Mouse (Mus musculus): Measurements from ENCODE around the gene Tra2a. TPM values are rescaled to one million over a fixed set of nuclear protein-coding genes. Genes with fewer than 3 reads are reported as not detected.

Tra2a gene
- polyA plus RNA-seq, 1 experiment from 2014 or later, result 55.5 TPM

GRCm38 (mm10) chr6:49233356-49233755, 30.5 kb downstream of the Tra2a start:
- no peaks in the 10 kb centered on the region for H3K27me3 ChIP-seq
- no peak overlapping the region for H3K4me3 ChIP-seq
- H3K9ac ChIP-seq, result no peak overlapping the region
- 52% methylated on average over 4 of the region's 4 CpGs for WGBS
- H3K4me2 ChIP-seq, result no peak overlapping the region
- no peaks in the 10 kb centered on the region for H3K9me3 ChIP-seq (replicated peaks)
- H3K27ac ChIP-seq, result no peak overlapping the region
- no peaks in the 10 kb centered on the region for H3K36me3 ChIP-seq
- no peaks in the 10 kb centered on the region for H3K4me1 ChIP-seq (replicated peaks)
- no peak for ATAC-seq (replicated peaks; ENCODE audit: insufficient number of reproducible peaks, insufficient read depth, low FRiP score, low read depth)

- no peak overlapping the region for H3K9ac ChIP-seq
- H3K4me3 ChIP-seq, result no peak overlapping the region
- peak overlapping the region; percentile 16 for H3K4me2 ChIP-seq
- no peaks in the 10 kb centered on the region for H3K9me3 ChIP-seq (replicated peaks)
- 14% methylated on average over 7 of the region's 7 CpGs for WGBS
- no peaks in the 10 kb centered on the region for H3K27me3 ChIP-seq
- no peak overlapping the region for H3K27ac ChIP-seq
- H3K36me3 ChIP-seq, result no peaks in the 10 kb centered on the region
- ATAC-seq (replicated peaks; ENCODE audit: insufficient number of reproducible peaks, insufficient read depth, low FRiP score, low read depth), result no peak
- H3K4me1 ChIP-seq (replicated peaks), result peaks cover 3% of the 10 kb centered on the region; the same call in 1 of the 2 replicates
Observed at GRCm38 (mm10) chr6:49228126-49228679, 35.6 kb downstream of the Tra2a start.

- H3K9me3 ChIP-seq (replicated peaks), result no peaks in the 10 kb centered on the region
- H3K27ac ChIP-seq, result no peak overlapping the region
- WGBS, result 9% methylated on average over 15 of the region's 15 CpGs
- H3K4me2 ChIP-seq, result peak overlapping the region; percentile 51
- H3K4me3 ChIP-seq, result peak overlapping the region; percentile 8; the same call in 1 of the 2 replicates
- no peak overlapping the region for H3K9ac ChIP-seq
- ATAC-seq (replicated peaks; ENCODE audit: insufficient number of reproducible peaks, insufficient read depth, low FRiP score, low read depth), result no peak
- no peaks in the 10 kb centered on the region for H3K27me3 ChIP-seq
- peaks cover 3% of the 10 kb centered on the region; the same call in 1 of the 2 replicates for H3K4me1 ChIP-seq (replicated peaks)
- no peaks in the 10 kb centered on the region for H3K36me3 ChIP-seq
Observed at GRCm38 (mm10) chr6:49227184-49227735, 36.6 kb downstream of the Tra2a start.

DNA sequence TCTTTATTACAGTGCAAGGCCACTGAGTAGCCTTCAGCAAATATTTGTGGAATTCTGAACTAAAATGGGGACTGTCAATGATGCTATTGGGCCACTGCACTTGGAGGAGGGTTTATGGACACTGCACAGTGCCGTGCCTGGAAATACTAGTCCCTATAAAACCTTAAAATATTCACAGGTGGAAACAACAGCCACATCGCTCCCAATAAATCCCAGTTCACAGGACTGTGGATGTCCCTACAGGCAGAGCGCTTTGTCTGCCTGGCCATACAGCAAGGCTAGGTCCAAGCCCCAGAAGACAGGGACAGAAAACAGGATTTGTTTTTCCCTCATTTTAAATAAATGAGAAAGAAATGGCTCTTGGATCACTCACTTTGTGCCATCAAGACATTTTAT, 38.1 kb downstream of the Tra2a start:
- Histone ChIP-seq H3K4me1 (replicated peaks) (peaks cover 7% of the 10 kb centered on the region; the same call in 1 of the 2 replicates), H3K27ac (no peak overlapping the region), H3K9ac (no peak overlapping the region), H3K4me3 (no peak overlapping the region), H3K9me3 (replicated peaks) (no peaks in the 10 kb centered on the region), H3K36me3 (no peaks in the 10 kb centered on the region), H3K4me2 (no peak overlapping the region), H3K27me3 (no peaks in the 10 kb centered on the region)
- 80% methylated on average over 3 of the region's 3 CpGs for WGBS
- ATAC-seq (replicated peaks; ENCODE audit: insufficient number of reproducible peaks, insufficient read depth, low FRiP score, low read depth), result no peak

DNA sequence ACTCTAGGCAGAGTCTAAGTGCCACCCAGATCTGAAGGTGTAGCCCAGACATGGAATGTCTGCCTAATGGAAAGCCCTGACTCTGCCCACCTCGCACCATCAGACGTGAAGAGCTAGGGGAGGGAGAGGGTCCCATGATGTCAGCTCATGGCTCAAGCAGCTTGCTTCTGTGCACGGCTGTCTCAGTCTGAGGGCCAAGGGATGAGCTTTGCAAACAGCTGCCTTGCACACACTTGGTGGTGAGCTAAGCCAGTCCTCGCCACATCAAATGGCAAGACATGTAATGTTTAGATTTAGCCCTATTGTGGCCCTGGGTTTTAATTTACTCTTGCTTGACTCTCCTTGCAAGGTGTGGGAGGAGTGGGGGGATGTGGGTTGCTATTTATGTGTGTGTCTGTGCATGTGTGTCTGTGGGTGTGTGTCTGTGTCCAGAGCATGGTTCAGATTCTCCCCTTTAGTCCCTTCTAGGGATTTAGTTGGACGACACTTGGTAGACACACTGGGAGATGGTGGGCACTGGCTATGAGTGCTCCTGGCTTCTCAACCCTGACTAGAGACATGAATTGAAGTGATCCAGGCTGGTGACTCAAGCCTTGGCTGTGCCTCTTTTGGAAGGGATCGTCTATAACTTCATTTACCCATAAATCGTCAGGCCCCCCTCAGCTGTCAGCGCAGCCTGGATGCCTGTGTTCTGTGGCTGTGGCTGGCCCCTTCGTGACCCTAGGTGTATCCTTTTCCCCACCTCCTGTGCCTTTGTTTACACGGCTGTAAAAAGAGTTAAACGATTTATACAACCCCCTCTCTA, 38.7 kb downstream of the Tra2a start:
- Histone ChIP-seq H3K4me1 (replicated peaks) (peaks cover 7% of the 10 kb centered on the region; the same call in 1 of the 2 replicates), H3K9me3 (replicated peaks) (no peaks in the 10 kb centered on the region), H3K27me3 (no peaks in the 10 kb centered on the region), H3K4me2 (no peak overlapping the region), H3K4me3 (no peak overlapping the region), H3K9ac (no peak overlapping the region), H3K36me3 (no peaks in the 10 kb centered on the region), H3K27ac (no peak overlapping the region)
- ATAC-seq (replicated peaks; ENCODE audit: insufficient number of reproducible peaks, insufficient read depth, low FRiP score, low read depth), result no peak
- WGBS, result 57% methylated on average over 11 of the region's 11 CpGs

DNA sequence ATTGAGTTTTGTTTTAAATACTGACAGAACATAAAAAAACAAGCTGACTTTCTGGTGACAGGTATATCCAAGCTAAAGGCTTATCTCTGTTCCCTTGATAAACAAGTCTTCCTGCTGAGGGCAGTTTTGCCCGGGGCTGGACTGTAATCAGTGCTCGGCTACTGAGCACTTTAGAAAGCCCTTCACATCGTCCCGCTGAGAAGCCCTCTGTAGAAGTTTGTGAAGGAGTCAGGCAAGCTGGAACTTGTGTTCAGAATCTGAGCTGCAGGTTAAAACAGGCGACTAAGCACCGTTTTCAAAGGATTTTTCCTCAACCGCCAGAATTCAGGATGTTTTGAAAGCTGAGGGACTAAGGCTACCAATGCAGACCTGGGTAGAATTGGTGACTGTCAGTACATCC, 41.9 kb downstream of the Tra2a start:
- H3K27me3 ChIP-seq, result no peaks in the 10 kb centered on the region
- H3K36me3 ChIP-seq, result no peaks in the 10 kb centered on the region
- peaks cover 10% of the 10 kb centered on the region for H3K4me1 ChIP-seq (replicated peaks)
- H3K9me3 ChIP-seq (replicated peaks), result no peaks in the 10 kb centered on the region
- no peak overlapping the region for H3K4me3 ChIP-seq
- H3K27ac ChIP-seq, result no peak overlapping the region
- 5% methylated on average over 7 of the region's 7 CpGs for WGBS
- H3K4me2 ChIP-seq, result peak overlapping the region; percentile 38
- no peak overlapping the region for H3K9ac ChIP-seq
- no peak for ATAC-seq (replicated peaks; ENCODE audit: insufficient number of reproducible peaks, insufficient read depth, low FRiP score, low read depth)

- Histone ChIP-seq H3K9ac (no peak overlapping the region), H3K4me3 (peak overlapping the region; percentile 25; the same call in 1 of the 2 replicates), H3K4me1 (replicated peaks) (peaks cover 10% of the 10 kb centered on the region), H3K27ac (no peak overlapping the region), H3K9me3 (replicated peaks) (no peaks in the 10 kb centered on the region), H3K4me2 (peak overlapping the region; percentile 57), H3K36me3 (no peaks in the 10 kb centered on the region), H3K27me3 (no peaks in the 10 kb centered on the region)
- 8% methylated on average over 16 of the region's 16 CpGs for WGBS
- ATAC-seq (replicated peaks; ENCODE audit: insufficient number of reproducible peaks, insufficient read depth, low FRiP score, low read depth), result no peak
Observed at GRCm38 (mm10) chr6:49219920-49220604, 43.8 kb downstream of the Tra2a start.

GRCm38 (mm10) chr6:49219001-49219560, 44.8 kb downstream of the Tra2a start:
- no peak overlapping the region for H3K4me2 ChIP-seq
- no peak overlapping the region for H3K27ac ChIP-seq
- H3K4me1 ChIP-seq (replicated peaks), result peaks cover 10% of the 10 kb centered on the region
- 35% methylated on average over 4 of the region's 4 CpGs for WGBS
- no peak overlapping the region for H3K4me3 ChIP-seq
- no peaks in the 10 kb centered on the region for H3K9me3 ChIP-seq (replicated peaks)
- ATAC-seq (replicated peaks; ENCODE audit: insufficient number of reproducible peaks, insufficient read depth, low FRiP score, low read depth), result no peak
- H3K27me3 ChIP-seq, result no peaks in the 10 kb centered on the region
- no peak overlapping the region for H3K9ac ChIP-seq
- H3K36me3 ChIP-seq, result no peaks in the 10 kb centered on the region

DNA sequence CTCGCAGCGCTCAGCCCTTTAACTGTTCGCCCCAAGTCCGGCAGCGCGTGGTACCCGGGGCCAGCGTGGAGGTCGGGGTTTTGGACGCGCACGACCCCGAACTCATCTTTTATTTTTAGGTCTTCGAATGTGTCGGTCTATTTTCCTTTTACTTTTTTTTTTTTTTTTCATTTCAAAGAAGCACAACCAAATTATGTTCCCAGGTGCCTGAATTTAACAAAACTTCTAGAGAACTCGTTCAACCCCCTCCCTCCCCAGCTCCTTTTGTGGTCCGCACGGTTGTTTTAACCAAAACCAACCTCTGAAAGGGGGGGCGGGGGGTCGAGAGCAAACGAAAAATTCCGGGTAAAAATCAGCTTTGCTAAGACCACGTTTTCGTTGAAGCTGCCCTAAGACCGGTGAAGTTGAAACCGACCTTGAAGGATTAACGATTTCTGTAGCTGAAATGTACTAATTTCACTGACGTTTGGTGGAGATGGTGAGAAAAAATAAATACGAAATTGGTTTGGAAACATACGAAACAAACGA, 45.5 kb downstream of the Tra2a start:
- ATAC-seq (replicated peaks; ENCODE audit: insufficient number of reproducible peaks, insufficient read depth, low FRiP score, low read depth), result no peak
- no peaks in the 10 kb centered on the region for H3K9me3 ChIP-seq (replicated peaks)
- H3K27ac ChIP-seq, result no peak overlapping the region; the same call in 1 of the 2 replicates
- H3K4me1 ChIP-seq (replicated peaks), result peaks cover 10% of the 10 kb centered on the region
- under 1% methylated on average over 31 of the region's 31 CpGs for WGBS
- H3K27me3 ChIP-seq, result no peaks in the 10 kb centered on the region
- peak overlapping the region; percentile 86 for H3K4me2 ChIP-seq
- peak overlapping the region; percentile 42; the same call in 1 of the 2 replicates for H3K9ac ChIP-seq
- no peaks in the 10 kb centered on the region for H3K36me3 ChIP-seq
- peak overlapping the region; percentile 78 for H3K4me3 ChIP-seq

GRCm38 (mm10) chr6:49217581-49218274, 46.1 kb downstream of the Tra2a start:
- under 1% methylated on average over 56 of the region's 56 CpGs for WGBS
- Histone ChIP-seq H3K27ac (peak overlapping the region; percentile 96), H3K9ac (peak overlapping the region; percentile 72), H3K4me2 (peak overlapping the region; percentile 86), H3K36me3 (no peaks in the 10 kb centered on the region), H3K9me3 (replicated peaks) (no peaks in the 10 kb centered on the region), H3K4me3 (peak overlapping the region; percentile 78), H3K27me3 (no peaks in the 10 kb centered on the region), H3K4me1 (replicated peaks) (peaks cover 16% of the 10 kb centered on the region)
- ATAC-seq (replicated peaks; ENCODE audit: insufficient number of reproducible peaks, insufficient read depth, low FRiP score, low read depth), result peak; percentile 87

Data from heart, embryonic 15.5 days (tissue).